Mouse (Mus musculus) limb, embryonic 14.5 days (tissue): ENCODE data around the gene Slc35g2. TPM values are rescaled to one million over a fixed set of nuclear protein-coding genes. Genes with fewer than 3 reads are reported as not detected.

ENCODE experiments used
- ATAC-seq: fragments of 200-750 bp; cut with Nextera tagmentation; 2 replicates; pipeline ENCODE4 v1.8.0; 2017; ENCODE audit warnings: low read depth, moderate number of reproducible peaks, moderate TSS enrichment; ENCODE audit not compliant: low FRiP score
- DNase-seq: peaks from one replicate; pipeline ENCODE4 v3.0.0-alpha.2; 2015; ENCODE audit warnings: low spot score
- H3K27ac ChIP-seq: fragments of 300-500 bp; sonication (generic); replicated peaks from 2 replicates; pipeline ENCODE4 v1.5.1; 2014; ENCODE audit warnings: low read depth, mild to moderate bottlenecking, low read length, moderate library complexity, mixed read lengths
- H3K27me3 ChIP-seq: fragments of 300-500 bp; sonication (generic); 2 replicates; pipeline ENCODE4 v1.6.1; 2014; ENCODE audit warnings: low read length, mixed read lengths; ENCODE audit not compliant: control insufficient read depth, insufficient read depth
- H3K36me3 ChIP-seq: fragments of 300-500 bp; sonication (generic); 2 replicates; pipeline ENCODE4 v1.6.1; 2014; ENCODE audit warnings: mild to moderate bottlenecking, low read length, moderate library complexity, mixed read lengths; ENCODE audit not compliant: control insufficient read depth, insufficient read depth
- H3K4me1 ChIP-seq: fragments of 300-500 bp; sonication (generic); 2 replicates; pipeline ENCODE4 v1.6.1; 2014; ENCODE audit warnings: antibody characterized with exemption, low read length, mixed read lengths; ENCODE audit not compliant: control insufficient read depth, insufficient read depth
- H3K4me2 ChIP-seq: fragments of 300-500 bp; sonication (generic); replicated peaks from 2 replicates; pipeline ENCODE4 v1.6.1; 2014; ENCODE audit warnings: low read depth, mild to moderate bottlenecking, low read length, moderate library complexity; ENCODE audit not compliant: severe bottlenecking
- H3K4me3 ChIP-seq: fragments of 300-500 bp; sonication (generic); replicated peaks from 2 replicates; pipeline ENCODE4 v1.5.1; 2014; ENCODE audit warnings: low read length
- H3K9ac ChIP-seq: fragments of 300-500 bp; sonication (generic); 2 replicates; pipeline ENCODE4 v1.6.1; 2014; ENCODE audit warnings: mild to moderate bottlenecking, low read depth, low read length, moderate library complexity; ENCODE audit not compliant: severe bottlenecking
- H3K9me3 ChIP-seq: fragments of 300-500 bp; sonication (generic); 2 replicates; pipeline ENCODE4 v1.6.1; 2016; ENCODE audit warnings: low read length; ENCODE audit not compliant: control insufficient read depth
- POLR2A ChIP-seq: fragments of 200-500 bp; IDR thresholded peaks from 2 replicates; pipeline ENCODE4 v1.8.0; 2012; ENCODE audit warnings: inconsistent platforms, mild to moderate bottlenecking, moderate library complexity, borderline replicate concordance; ENCODE audit not compliant: insufficient read depth, insufficient read length; ENCODE audit errors: extremely low read depth
- WGBS: fragments of 180-500 bp; shearing (Covaris S2); extraction: QIAGEN DNeasy Blood & Tissue Kit; methylation state at CpG from one replicate; pipeline ENCODE4 v1.1.7; 2014; 5-methylcytosine and 5-hydroxymethylcytosine counted together
- polyA plus RNA-seq, 2 experiments: library from polyadenylated mRNA; depleted of rRNA in 1 of 2; stranded (reverse) in 1 of 2; unstranded in 1 of 2; fragments of >200 nt; fragmentation: Nextera tagmentation in 1 of 2; extraction: Ambion mirVana in 1 of 2; gene quantifications; 2 replicates each; pipeline versions ENCODE4 v1.2.1 to v1.2.3; 2012 to 2014

The Slc35g2 gene
- polyA plus RNA-seq, 2 experiments = 1.8 to 4.1 TPM

- H3K27me3 ChIP-seq = no peaks in the 10 kb centered on the region
- peaks cover 9% of the 10 kb centered on the region; the same call in 1 of the 2 replicates for H3K4me1 ChIP-seq
- H3K4me2 ChIP-seq = peak overlapping the region; percentile 63
- H3K36me3 ChIP-seq = no peaks in the 10 kb centered on the region
- peak overlapping the region; percentile 86 for H3K9ac ChIP-seq
- ATAC-seq = peak; percentile 29
- H3K27ac ChIP-seq = peak overlapping the region; percentile 92
- no peak for TF ChIP-seq POLR2A
- no peak for DNase-seq
- peak overlapping the region; percentile 89 for H3K4me3 ChIP-seq
- 0 out of 2 replicates have a peak, but pooled peaks cover 6% of the 10 kb centered on the region for H3K9me3 ChIP-seq
- WGBS = 1% methylated on average over 34 of the region's 38 CpGs
These were observed 25.8 kb downstream of the Slc35g2 start for GRCm38 (mm10) chr9:100544948-100545714.

DNA sequence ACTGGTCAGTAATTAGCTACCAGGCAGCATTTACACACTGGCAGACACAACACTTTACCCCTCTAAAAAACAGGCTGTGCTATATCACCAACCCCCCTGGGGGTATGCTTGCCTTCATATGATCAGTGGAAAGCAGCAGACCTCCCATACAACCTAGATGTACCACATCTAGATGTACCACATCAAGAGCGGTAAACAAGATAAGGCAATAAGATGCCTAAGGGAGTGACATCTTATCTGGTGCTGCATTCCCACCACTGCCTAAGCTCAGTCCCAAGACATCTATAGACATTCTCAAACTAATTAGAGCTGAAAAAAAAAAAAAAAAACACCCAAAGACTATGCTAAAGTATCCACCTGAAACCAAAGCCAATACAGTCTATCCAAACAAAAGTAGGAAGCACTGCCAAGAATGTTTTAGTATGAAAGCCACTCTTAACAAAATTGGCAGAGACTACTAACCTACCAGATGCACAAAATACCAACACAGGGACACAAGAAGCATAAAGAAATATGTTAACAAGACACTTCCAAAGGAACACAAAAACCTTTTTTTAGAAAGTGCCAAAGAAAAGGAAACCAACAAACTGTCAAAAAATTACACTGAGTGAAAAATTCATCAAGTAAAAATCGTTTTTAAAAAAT is 35.1 kb downstream of the Slc35g2 start:
- no peak overlapping the region for H3K4me2 ChIP-seq
- no peaks in the 10 kb centered on the region; the same call in 1 of the 2 replicates for H3K4me1 ChIP-seq
- WGBS = 81% methylated on average over 2 of the region's 2 CpGs
- no peaks in the 10 kb centered on the region for H3K27me3 ChIP-seq
- no peaks in the 10 kb centered on the region for H3K36me3 ChIP-seq
- DNase-seq (no peak), ATAC-seq (no peak)
- no peaks in the 10 kb centered on the region for H3K9me3 ChIP-seq
- no peak overlapping the region for H3K9ac ChIP-seq
- no peak for TF ChIP-seq POLR2A
- H3K4me3 ChIP-seq = no peak overlapping the region
- H3K27ac ChIP-seq = no peak overlapping the region

DNA sequence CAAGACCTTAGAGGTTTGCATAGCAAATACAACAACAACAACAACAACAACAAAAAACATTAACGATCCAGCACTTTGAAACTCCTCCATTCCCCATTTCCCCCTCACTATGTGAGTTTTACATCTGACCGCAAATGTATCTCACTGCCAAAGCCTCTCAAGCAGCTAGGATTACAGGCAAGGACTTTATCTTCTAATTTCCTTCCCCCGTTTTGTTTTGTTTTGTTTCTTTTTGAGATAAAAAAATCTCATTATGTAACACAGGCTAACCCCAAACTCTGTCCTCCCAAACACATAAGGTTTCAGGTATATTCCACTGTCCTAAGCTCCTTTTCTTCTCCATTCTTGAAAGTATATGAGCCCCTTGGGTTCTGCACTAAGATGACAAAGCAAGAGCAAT is 36.2 kb downstream of the Slc35g2 start:
- Histone ChIP-seq H3K4me3 (no peak overlapping the region), H3K9me3 (no peaks in the 10 kb centered on the region), H3K36me3 (no peaks in the 10 kb centered on the region), H3K27ac (no peak overlapping the region), H3K27me3 (no peaks in the 10 kb centered on the region), H3K4me1 (no peaks in the 10 kb centered on the region; the same call in 1 of the 2 replicates), H3K4me2 (no peak overlapping the region), H3K9ac (no peak overlapping the region)
- TF ChIP-seq POLR2A = no peak
- no peak for DNase-seq
- WGBS = 86% methylated on average over 3 of the region's 3 CpGs
- ATAC-seq = no peak

- H3K27ac ChIP-seq = no peak overlapping the region
- H3K27me3 ChIP-seq = no peaks in the 10 kb centered on the region
- no peak overlapping the region for H3K4me3 ChIP-seq
- 79% methylated on average over 3 of the region's 3 CpGs for WGBS
- TF ChIP-seq POLR2A = no peak
- H3K9ac ChIP-seq = no peak overlapping the region
- no peaks in the 10 kb centered on the region for H3K36me3 ChIP-seq
- H3K4me1 ChIP-seq = no peaks in the 10 kb centered on the region; the same call in 1 of the 2 replicates
- H3K9me3 ChIP-seq = no peaks in the 10 kb centered on the region
- no peak overlapping the region for H3K4me2 ChIP-seq
- ATAC-seq (no peak), DNase-seq (no peak)
These were observed 37.9 kb downstream of the Slc35g2 start for GRCm38 (mm10) chr9:100532847-100533505.

DNA sequence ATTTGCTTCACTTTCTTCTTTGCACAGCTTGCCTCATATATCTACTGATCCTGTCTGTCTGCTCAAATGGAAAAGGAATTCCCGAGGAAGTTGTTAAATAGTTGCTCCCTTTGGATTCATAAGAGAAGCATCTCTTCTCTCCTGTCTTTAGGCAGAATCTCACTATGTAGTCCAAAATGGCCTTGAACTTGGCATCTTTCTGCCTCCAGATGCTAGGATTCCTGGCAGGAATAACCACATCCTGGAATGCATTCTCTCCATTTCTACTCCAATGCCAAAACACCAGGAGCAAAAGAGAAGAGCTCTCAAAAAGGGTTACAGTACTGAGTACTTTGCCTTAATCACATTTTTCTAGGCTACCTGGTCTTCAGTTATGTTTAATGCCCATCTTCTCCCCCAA is 39.6 kb downstream of the Slc35g2 start:
- H3K9me3 ChIP-seq = no peaks in the 10 kb centered on the region
- no peaks in the 10 kb centered on the region; the same call in 1 of the 2 replicates for H3K4me1 ChIP-seq
- no peak overlapping the region for H3K4me3 ChIP-seq
- ATAC-seq (no peak), DNase-seq (no peak)
- H3K36me3 ChIP-seq = no peaks in the 10 kb centered on the region
- no peak overlapping the region for H3K4me2 ChIP-seq
- 76% methylated on average over 1 of the region's 1 CpGs for WGBS
- no peak overlapping the region for H3K27ac ChIP-seq
- TF ChIP-seq POLR2A = no peak
- no peaks in the 10 kb centered on the region for H3K27me3 ChIP-seq
- no peak overlapping the region for H3K9ac ChIP-seq
